Mouse (Mus musculus): ENCODE data around the gene Cplx3. TPM values are rescaled to one million over a fixed set of nuclear protein-coding genes. Genes with fewer than 3 reads are reported as not detected.
A peak's percentile ranks its signal among the peaks of the same experiment; 100 is the strongest.

Cplx3 gene
- polyA plus RNA-seq, 1 experiment from 2014 or later = not detected

DNA sequence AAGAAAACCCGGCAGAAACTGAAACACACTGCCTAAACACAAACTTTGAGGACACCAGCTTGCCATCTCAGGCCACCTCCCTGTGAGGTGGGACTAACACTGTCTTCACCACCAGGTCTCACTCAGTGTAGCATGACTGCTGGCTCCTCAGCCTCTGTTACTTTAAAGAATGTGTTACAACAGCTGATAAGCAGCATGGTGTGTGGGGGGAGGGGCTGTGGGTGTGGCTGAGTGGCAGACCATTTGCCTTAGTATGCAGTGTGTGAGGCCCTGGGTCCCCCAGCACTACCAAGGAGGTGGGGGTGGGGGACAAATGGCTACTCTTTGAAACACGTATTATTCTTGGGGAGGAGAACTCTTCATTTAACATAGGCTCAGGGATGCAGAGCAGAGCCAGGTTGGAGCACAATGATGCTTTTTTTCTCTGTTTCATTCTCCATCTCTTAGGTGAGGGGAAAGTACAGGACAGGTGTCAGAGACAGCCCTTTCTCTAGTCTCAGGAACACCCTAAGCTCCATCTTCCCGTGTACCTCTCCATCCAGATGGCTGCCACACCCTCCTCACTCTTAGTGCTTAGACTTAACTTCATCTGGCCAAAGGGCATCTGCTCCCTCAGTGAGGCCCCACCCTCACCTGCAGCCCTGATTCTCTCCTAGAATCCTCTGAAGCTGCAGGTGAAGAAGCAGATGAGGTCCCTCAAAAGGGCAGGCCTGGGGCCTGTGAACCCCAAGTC lies 5.3 kb downstream of the Cplx3 start:
- no peak overlapping the region for H3K9ac ChIP-seq (ENCODE audit: low read depth, low read length)
- no peak overlapping the region for H3K4me3 ChIP-seq (ENCODE audit: low read depth, low read length)
- WGBS = 2% methylated on average over 3 of the region's 3 CpGs
- H3K9me3 ChIP-seq (ENCODE audit: control insufficient read depth) = no peaks in the 10 kb centered on the region
- peaks cover 11% of the 10 kb centered on the region for H3K4me1 ChIP-seq (replicated peaks; ENCODE audit: control insufficient read depth, insufficient read depth, low read length)
- TF ChIP-seq CTCF (IDR thresholded peaks at IDR 0.05; ENCODE audit: low read depth) = no peak
- peaks cover 9% of the 10 kb centered on the region for H3K27me3 ChIP-seq (replicated peaks; ENCODE audit: control insufficient read depth, insufficient read depth, low read length)
- H3K4me2 ChIP-seq (replicated peaks; ENCODE audit: low read depth) = 0 out of 2 replicates have a peak overlapping the region, but pooled peaks have one; percentile 3
- peaks cover 4% of the 10 kb centered on the region for H3K36me3 ChIP-seq (ENCODE audit: control insufficient read depth, insufficient read depth)
- H3K27ac ChIP-seq (ENCODE audit: low read depth, low read length) = no peak overlapping the region
- ATAC-seq = peak; percentile 83

DNA sequence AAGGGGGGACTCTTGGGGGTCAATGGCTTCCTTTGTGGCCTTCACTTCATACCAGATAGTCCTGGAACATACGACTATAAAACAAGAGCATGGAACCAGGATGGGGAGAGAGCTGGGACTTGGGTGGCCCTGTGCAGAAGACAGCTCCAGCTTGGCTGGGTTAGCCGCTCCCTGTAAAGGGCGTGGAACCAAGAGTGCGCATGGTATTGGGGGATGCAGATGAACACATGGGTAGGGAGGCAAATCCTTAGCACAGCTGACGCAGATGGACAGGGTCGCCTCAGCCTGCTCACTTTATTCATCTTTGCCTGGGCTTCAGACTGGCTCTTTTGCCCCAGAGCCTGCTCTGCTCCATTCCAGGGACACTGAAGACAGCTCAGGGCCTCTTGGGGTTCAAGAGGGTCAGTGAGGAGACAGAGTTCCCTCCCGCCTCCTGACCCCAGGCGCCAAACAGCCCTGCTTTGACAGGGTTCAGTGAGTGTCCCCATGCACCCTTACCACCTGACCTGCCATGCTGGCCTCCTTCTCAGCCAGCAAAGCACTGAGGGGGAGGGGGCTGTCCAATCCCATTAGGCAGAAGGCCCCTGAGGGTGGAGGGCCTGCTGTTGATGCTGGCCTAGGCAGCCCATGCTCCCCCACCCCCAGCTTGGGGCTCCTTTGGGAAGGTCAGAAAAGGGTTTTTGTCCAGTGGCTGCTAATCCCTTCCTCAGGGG lies 7.1 kb downstream of the Cplx3 start:
- H3K36me3 ChIP-seq (ENCODE audit: control insufficient read depth, insufficient read depth) = peaks cover 19% of the 10 kb centered on the region
- 71% methylated on average over 8 of the region's 8 CpGs for WGBS
- H3K4me3 ChIP-seq (ENCODE audit: low read depth, low read length) = no peak overlapping the region
- no peaks in the 10 kb centered on the region for H3K27me3 ChIP-seq (replicated peaks; ENCODE audit: control insufficient read depth, insufficient read depth, low read length)
- no peak overlapping the region for H3K4me2 ChIP-seq (replicated peaks; ENCODE audit: low read depth)
- no peak for TF ChIP-seq CTCF (IDR thresholded peaks at IDR 0.05; ENCODE audit: low read depth)
- H3K4me1 ChIP-seq (replicated peaks; ENCODE audit: control insufficient read depth, insufficient read depth, low read length) = peaks cover 11% of the 10 kb centered on the region
- no peak overlapping the region; the same call in 1 of the 2 replicates for H3K27ac ChIP-seq (ENCODE audit: low read depth, low read length)
- ATAC-seq = no peak
- H3K9me3 ChIP-seq (ENCODE audit: control insufficient read depth) = no peaks in the 10 kb centered on the region
- no peak overlapping the region for H3K9ac ChIP-seq (ENCODE audit: low read depth, low read length)

DNA sequence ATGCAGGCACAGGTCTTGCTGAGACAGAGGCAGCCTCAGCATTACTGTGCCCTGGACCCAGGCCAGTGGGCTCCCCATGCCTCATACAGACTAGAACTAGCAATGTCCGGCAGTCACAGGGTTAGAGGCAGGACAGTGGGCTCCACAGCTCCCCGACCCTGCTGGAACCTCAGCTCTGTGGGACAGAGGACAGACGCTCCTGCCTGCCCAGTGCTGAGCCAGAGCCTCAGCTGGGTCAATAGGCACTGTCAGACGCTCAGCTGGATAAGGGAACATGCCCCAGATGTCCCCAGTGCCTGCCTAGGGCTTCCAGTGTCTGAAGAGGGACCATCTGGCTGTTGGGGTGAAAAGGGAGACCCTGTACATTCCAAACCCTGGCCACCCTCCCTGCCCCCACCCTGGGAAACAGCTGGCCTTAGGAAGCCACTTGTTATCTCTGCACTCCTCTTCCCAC lies 8.1 kb downstream of the Cplx3 start:
- Histone ChIP-seq H3K4me2 (replicated peaks; ENCODE audit: low read depth) (no peak overlapping the region), H3K4me3 (ENCODE audit: low read depth, low read length) (no peak overlapping the region), H3K36me3 (ENCODE audit: control insufficient read depth, insufficient read depth) (peaks cover 27% of the 10 kb centered on the region), H3K9ac (ENCODE audit: low read depth, low read length) (no peak overlapping the region; the same call in 1 of the 2 replicates), H3K27me3 (replicated peaks; ENCODE audit: control insufficient read depth, insufficient read depth, low read length) (no peaks in the 10 kb centered on the region), H3K27ac (ENCODE audit: low read depth, low read length) (no peak overlapping the region), H3K4me1 (replicated peaks; ENCODE audit: control insufficient read depth, insufficient read depth, low read length) (peaks cover 11% of the 10 kb centered on the region), H3K9me3 (ENCODE audit: control insufficient read depth) (no peaks in the 10 kb centered on the region)
- no peak for TF ChIP-seq CTCF (IDR thresholded peaks at IDR 0.05; ENCODE audit: low read depth)
- 52% methylated on average over 4 of the region's 4 CpGs for WGBS
- ATAC-seq = no peak

DNA sequence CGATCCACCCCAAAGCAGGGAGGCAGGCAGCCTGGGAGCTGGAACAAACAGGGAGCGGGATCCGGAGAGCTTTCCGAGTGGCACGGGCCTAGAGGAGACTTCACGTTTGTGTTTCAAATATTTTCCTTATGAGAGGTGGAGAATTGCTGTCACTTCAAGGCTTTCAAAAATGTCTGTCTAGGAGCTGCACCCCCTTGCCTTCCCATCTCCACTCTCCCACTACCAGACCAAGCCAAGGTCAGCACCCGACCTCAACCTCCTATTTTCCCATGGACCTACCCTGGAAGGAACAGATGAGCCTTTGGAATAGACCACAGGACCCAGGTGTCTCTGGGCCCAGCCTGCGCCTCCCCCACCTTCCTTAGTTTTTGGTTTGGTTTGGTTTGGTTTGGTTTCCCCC lies 8.8 kb downstream of the Cplx3 start:
- Histone ChIP-seq H3K4me3 (ENCODE audit: low read depth, low read length) (no peak overlapping the region), H3K36me3 (ENCODE audit: control insufficient read depth, insufficient read depth) (peaks cover 32% of the 10 kb centered on the region), H3K9ac (ENCODE audit: low read depth, low read length) (no peak overlapping the region), H3K9me3 (ENCODE audit: control insufficient read depth) (no peaks in the 10 kb centered on the region), H3K4me2 (replicated peaks; ENCODE audit: low read depth) (no peak overlapping the region), H3K27ac (ENCODE audit: low read depth, low read length) (no peak overlapping the region), H3K27me3 (replicated peaks; ENCODE audit: control insufficient read depth, insufficient read depth, low read length) (no peaks in the 10 kb centered on the region), H3K4me1 (replicated peaks; ENCODE audit: control insufficient read depth, insufficient read depth, low read length) (peaks cover 11% of the 10 kb centered on the region)
- 91% methylated on average over 8 of the region's 8 CpGs for WGBS
- TF ChIP-seq CTCF (IDR thresholded peaks at IDR 0.05; ENCODE audit: low read depth) = no peak
- ATAC-seq = no peak

DNA sequence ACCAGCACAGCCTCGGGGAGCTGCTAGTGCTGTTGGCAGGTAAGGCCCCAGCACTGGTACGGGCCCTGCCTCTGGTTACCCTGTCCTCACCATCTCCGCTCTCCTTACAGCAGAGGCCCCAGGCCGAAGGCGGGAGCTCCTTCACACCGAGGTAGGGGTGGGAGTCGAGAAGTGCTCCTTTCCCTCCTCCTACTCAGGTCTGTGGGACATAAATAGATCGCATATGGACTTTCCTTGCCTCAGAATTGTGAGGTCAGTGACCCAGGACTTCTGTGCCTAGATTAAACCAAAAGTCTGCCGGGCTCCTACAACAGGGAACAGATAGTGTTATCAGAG lies 11.9 kb downstream of the Cplx3 start:
- Histone ChIP-seq H3K4me1 (replicated peaks; ENCODE audit: control insufficient read depth, insufficient read depth, low read length) (no peaks in the 10 kb centered on the region), H3K9ac (ENCODE audit: low read depth, low read length) (no peak overlapping the region), H3K9me3 (ENCODE audit: control insufficient read depth) (no peaks in the 10 kb centered on the region), H3K4me2 (replicated peaks; ENCODE audit: low read depth) (peak overlapping the region; percentile 41; the same call in 1 of the 2 replicates), H3K27me3 (replicated peaks; ENCODE audit: control insufficient read depth, insufficient read depth, low read length) (no peaks in the 10 kb centered on the region), H3K36me3 (ENCODE audit: control insufficient read depth, insufficient read depth) (peaks cover 37% of the 10 kb centered on the region), H3K4me3 (ENCODE audit: low read depth, low read length) (no peak overlapping the region), H3K27ac (ENCODE audit: low read depth, low read length) (no peak overlapping the region)
- TF ChIP-seq CTCF (IDR thresholded peaks at IDR 0.05; ENCODE audit: low read depth) = no peak
- ATAC-seq = 0 out of 2 replicates have a peak, but pooled peaks have one; percentile 5
- WGBS = 60% methylated on average over 9 of the region's 9 CpGs

DNA sequence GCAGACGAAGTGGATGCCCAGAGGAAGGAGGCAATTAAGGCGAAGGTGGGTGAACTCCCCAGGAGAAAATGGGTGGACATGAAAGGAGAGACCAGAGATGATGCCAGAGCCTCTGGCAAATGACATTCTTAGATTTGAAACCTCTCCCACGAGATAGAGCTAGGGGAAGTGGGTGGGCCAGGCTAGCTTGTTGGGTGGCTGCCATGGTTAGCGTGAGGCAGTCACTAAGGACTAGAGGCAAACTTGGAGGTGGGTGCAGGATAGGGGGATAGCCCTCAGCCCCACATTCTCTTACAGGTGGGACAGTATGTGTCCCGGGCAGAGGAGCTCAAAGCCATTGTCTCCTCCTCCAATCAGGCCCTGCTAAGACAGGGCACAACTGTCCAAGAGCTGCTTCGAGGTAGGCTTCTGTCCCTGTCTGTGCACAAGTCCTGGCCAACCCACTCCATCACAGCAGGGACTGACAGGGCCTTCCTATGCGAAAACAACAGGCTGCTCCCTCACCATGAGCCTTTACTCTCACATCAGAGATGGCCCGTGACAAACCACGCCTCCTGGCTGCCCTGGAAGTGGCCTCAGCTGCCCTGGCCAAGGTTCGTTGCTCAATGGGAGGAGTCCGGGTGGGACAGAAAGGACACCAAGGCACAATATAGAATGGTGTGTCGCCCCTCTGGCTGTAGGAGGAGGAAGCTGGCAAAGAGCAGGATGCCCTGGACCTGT lies 12.5 kb downstream of the Cplx3 start:
- WGBS = 55% methylated on average over 12 of the region's 12 CpGs
- H3K27ac ChIP-seq (ENCODE audit: low read depth, low read length) = no peak overlapping the region
- peak overlapping the region; percentile 41; the same call in 1 of the 2 replicates for H3K4me2 ChIP-seq (replicated peaks; ENCODE audit: low read depth)
- TF ChIP-seq CTCF (IDR thresholded peaks at IDR 0.05; ENCODE audit: low read depth) = no peak
- H3K36me3 ChIP-seq (ENCODE audit: control insufficient read depth, insufficient read depth) = peaks cover 37% of the 10 kb centered on the region
- H3K9me3 ChIP-seq (ENCODE audit: control insufficient read depth) = no peaks in the 10 kb centered on the region
- ATAC-seq = peak; percentile 29; the same call in 1 of the 2 replicates
- no peaks in the 10 kb centered on the region for H3K27me3 ChIP-seq (replicated peaks; ENCODE audit: control insufficient read depth, insufficient read depth, low read length)
- H3K9ac ChIP-seq (ENCODE audit: low read depth, low read length) = no peak overlapping the region
- H3K4me1 ChIP-seq (replicated peaks; ENCODE audit: control insufficient read depth, insufficient read depth, low read length) = no peaks in the 10 kb centered on the region
- no peak overlapping the region for H3K4me3 ChIP-seq (ENCODE audit: low read depth, low read length)
